Mouse (Mus musculus) cerebellum, adult 2 months (tissue): Measurements from ENCODE around the gene Mastl.

Experiments
- CTCF ChIP-seq: fragments of 200-500 bp; IDR thresholded peaks from 2 replicates; pipeline ENCODE4 v1.5.1; 2011; ENCODE audit warnings: low read depth, mild to moderate bottlenecking, control low read depth, low read length, moderate library complexity, borderline replicate concordance; ENCODE audit not compliant: insufficient read depth
- POLR2A ChIP-seq: fragments of 200-500 bp; IDR thresholded peaks from 2 replicates; pipeline ENCODE4 v1.6.1; 2011; ENCODE audit warnings: low read length, control low read depth, borderline replicate concordance; ENCODE audit not compliant: insufficient read depth

- no peak for TF ChIP-seq CTCF
- no peak for TF ChIP-seq POLR2A
Observed at GRCm38 (mm10) chr2:23077693-23078092, 78.1 kb downstream of the Mastl start.
